Mouse (Mus musculus): ENCODE measurements around the gene Usp17lc. TPM values are rescaled to one million over a fixed set of nuclear protein-coding genes. Genes with fewer than 3 reads are reported as not detected.

Gene Usp17lc
- polyA plus RNA-seq, 1 experiment from 2014 or later = not detected

Small RNAs within 50 kb of the gene (microRNA-seq; reads per million reads assigned to microRNA genes)
- gene Gm25774 = not detected

Other genes with a start within 250 kb of the Usp17lc start
- not detected in 2 replicates for gene Olfr591, start 236.7 kb upstream of the Usp17lc start, polyA plus RNA-seq (2014; fragmentation: Nextera tagmentation; extraction: Ambion mirVana)
- not detected in 2 replicates for gene Olfr592, start 230.3 kb upstream of the Usp17lc start, polyA plus RNA-seq (2014; fragmentation: Nextera tagmentation; extraction: Ambion mirVana)
- gene Olfr593, start 203.2 kb upstream of the Usp17lc start, polyA plus RNA-seq (2014; fragmentation: Nextera tagmentation; extraction: Ambion mirVana) = not detected in 2 replicates
- not detected in 2 replicates for gene Olfr594, start 198.1 kb upstream of the Usp17lc start, polyA plus RNA-seq (2014; fragmentation: Nextera tagmentation; extraction: Ambion mirVana)
- gene Usp17ld, start 162.6 kb upstream of the Usp17lc start, polyA plus RNA-seq (2014; fragmentation: Nextera tagmentation; extraction: Ambion mirVana) = not detected in 2 replicates
- not detected in 2 replicates for gene Olfr596, start 109.4 kb upstream of the Usp17lc start, polyA plus RNA-seq (2014; fragmentation: Nextera tagmentation; extraction: Ambion mirVana)
- not detected in 2 replicates for gene Olfr597, start 98.8 kb upstream of the Usp17lc start, polyA plus RNA-seq (2014; fragmentation: Nextera tagmentation; extraction: Ambion mirVana)
- not detected in 2 replicates for gene Olfr598, start 91.5 kb upstream of the Usp17lc start, polyA plus RNA-seq (2014; fragmentation: Nextera tagmentation; extraction: Ambion mirVana)
- gene Olfr599, start 79.2 kb upstream of the Usp17lc start, polyA plus RNA-seq (2014; fragmentation: Nextera tagmentation; extraction: Ambion mirVana) = not detected in 2 replicates
- not detected in 2 replicates for gene Olfr600, start 65.4 kb upstream of the Usp17lc start, polyA plus RNA-seq (2014; fragmentation: Nextera tagmentation; extraction: Ambion mirVana)
- gene Olfr601, start 52.4 kb upstream of the Usp17lc start, polyA plus RNA-seq (2014; fragmentation: Nextera tagmentation; extraction: Ambion mirVana) = not detected in 2 replicates
- gene Olfr603, start 28.9 kb upstream of the Usp17lc start, polyA plus RNA-seq (2014; fragmentation: Nextera tagmentation; extraction: Ambion mirVana) = not detected in 2 replicates
- gene Olfr605, start 30.4 kb downstream of the Usp17lc start, polyA plus RNA-seq (2014; fragmentation: Nextera tagmentation; extraction: Ambion mirVana) = not detected in 2 replicates
- not detected in 2 replicates for gene Olfr606, start 34.0 kb downstream of the Usp17lc start, polyA plus RNA-seq (2014; fragmentation: Nextera tagmentation; extraction: Ambion mirVana)
- not detected in 2 replicates for gene Olfr607, start 49.1 kb downstream of the Usp17lc start, polyA plus RNA-seq (2014; fragmentation: Nextera tagmentation; extraction: Ambion mirVana)
- not detected in 2 replicates for gene Olfr608, start 54.8 kb downstream of the Usp17lc start, polyA plus RNA-seq (2014; fragmentation: Nextera tagmentation; extraction: Ambion mirVana)
- not detected in 2 replicates for gene Olfr609, start 83.0 kb downstream of the Usp17lc start, polyA plus RNA-seq (2014; fragmentation: Nextera tagmentation; extraction: Ambion mirVana)
- not detected in 2 replicates for gene Olfr610, start 97.0 kb downstream of the Usp17lc start, polyA plus RNA-seq (2014; fragmentation: Nextera tagmentation; extraction: Ambion mirVana)
- not detected in 2 replicates for gene Olfr611, start 105.8 kb downstream of the Usp17lc start, polyA plus RNA-seq (2014; fragmentation: Nextera tagmentation; extraction: Ambion mirVana)
- not detected in 2 replicates for gene Olfr612, start 127.6 kb downstream of the Usp17lc start, polyA plus RNA-seq (2014; fragmentation: Nextera tagmentation; extraction: Ambion mirVana)
- gene Olfr613, start 133.0 kb downstream of the Usp17lc start, polyA plus RNA-seq (2014; fragmentation: Nextera tagmentation; extraction: Ambion mirVana) = not detected in 2 replicates
- not detected in 2 replicates for gene Olfr615, start 141.0 kb downstream of the Usp17lc start, polyA plus RNA-seq (2014; fragmentation: Nextera tagmentation; extraction: Ambion mirVana)
- not detected in 2 replicates for gene Olfr616, start 154.1 kb downstream of the Usp17lc start, polyA plus RNA-seq (2014; fragmentation: Nextera tagmentation; extraction: Ambion mirVana)
- gene Olfr617, start 158.0 kb downstream of the Usp17lc start, polyA plus RNA-seq (2014; fragmentation: Nextera tagmentation; extraction: Ambion mirVana) = not detected in 2 replicates
- gene Olfr618, start 175.0 kb downstream of the Usp17lc start, polyA plus RNA-seq (2014; fragmentation: Nextera tagmentation; extraction: Ambion mirVana) = not detected in 2 replicates
- gene Olfr619, start 185.5 kb downstream of the Usp17lc start, polyA plus RNA-seq (2014; fragmentation: Nextera tagmentation; extraction: Ambion mirVana) = not detected in 2 replicates
- not detected in 2 replicates for gene Olfr620, start 197.5 kb downstream of the Usp17lc start, polyA plus RNA-seq (2014; fragmentation: Nextera tagmentation; extraction: Ambion mirVana)
- not detected in 2 replicates for gene Olfr622, start 227.6 kb downstream of the Usp17lc start, polyA plus RNA-seq (2014; fragmentation: Nextera tagmentation; extraction: Ambion mirVana)
- not detected in 2 replicates for gene Olfr623, start 248.6 kb downstream of the Usp17lc start, polyA plus RNA-seq (2014; fragmentation: Nextera tagmentation; extraction: Ambion mirVana)

Measured in intestine, embryonic 14.5 days (tissue).